Mouse (Mus musculus) embryonic facial prominence, embryonic 10.5 days (tissue): ENCODE measurements around the gene Ltbr. TPM values are rescaled to one million over a fixed set of nuclear protein-coding genes. Genes with fewer than 3 reads are reported as not detected.

ENCODE experiments used
- DNase-seq: peaks from one replicate; pipeline ENCODE4 v3.0.0-alpha.2; 2017; ENCODE audit warnings: low spot score
- H3K27ac ChIP-seq: fragments of 300-500 bp; sonication (generic); replicated peaks from 2 replicates; pipeline ENCODE4 v1.5.1; 2016; ENCODE audit warnings: mild to moderate bottlenecking
- H3K27me3 ChIP-seq: fragments of 300-500 bp; sonication (generic); replicated peaks from 2 replicates; pipeline ENCODE4 v1.6.1; 2016; ENCODE audit warnings: low read depth, mild to moderate bottlenecking; ENCODE audit not compliant: poor library complexity, severe bottlenecking
- H3K36me3 ChIP-seq: fragments of 300-500 bp; sonication (generic); replicated peaks from 2 replicates; pipeline ENCODE4 v1.6.1; 2016; ENCODE audit warnings: mild to moderate bottlenecking, moderate library complexity
- H3K4me1 ChIP-seq: fragments of 300-500 bp; sonication (generic); 2 replicates; pipeline ENCODE4 v1.6.1; 2016
- H3K4me3 ChIP-seq: fragments of 300-500 bp; sonication (generic); 2 replicates; pipeline ENCODE4 v1.5.1; 2016; ENCODE audit warnings: mild to moderate bottlenecking, moderate library complexity
- H3K9me3 ChIP-seq: fragments of 300-500 bp; sonication (generic); 2 replicates; pipeline ENCODE4 v1.6.1; 2016; ENCODE audit warnings: mild to moderate bottlenecking
- WGBS: fragments of 180-500 bp; shearing (Covaris S2); methylation state at CpG from one replicate; pipeline ENCODE4 v1.1.7; 2016; 5-methylcytosine and 5-hydroxymethylcytosine counted together
- polyA plus RNA-seq: library from polyadenylated mRNA; unstranded; fragments of >200 nt; fragmentation: Nextera tagmentation; extraction: Ambion mirVana; gene quantifications from 2 replicates; pipeline ENCODE4 v1.2.1, GENCODE M21; 2016

Ltbr gene
- polyA plus RNA-seq, 1 experiment from 2014 or later, result 28.8 TPM

DNA sequence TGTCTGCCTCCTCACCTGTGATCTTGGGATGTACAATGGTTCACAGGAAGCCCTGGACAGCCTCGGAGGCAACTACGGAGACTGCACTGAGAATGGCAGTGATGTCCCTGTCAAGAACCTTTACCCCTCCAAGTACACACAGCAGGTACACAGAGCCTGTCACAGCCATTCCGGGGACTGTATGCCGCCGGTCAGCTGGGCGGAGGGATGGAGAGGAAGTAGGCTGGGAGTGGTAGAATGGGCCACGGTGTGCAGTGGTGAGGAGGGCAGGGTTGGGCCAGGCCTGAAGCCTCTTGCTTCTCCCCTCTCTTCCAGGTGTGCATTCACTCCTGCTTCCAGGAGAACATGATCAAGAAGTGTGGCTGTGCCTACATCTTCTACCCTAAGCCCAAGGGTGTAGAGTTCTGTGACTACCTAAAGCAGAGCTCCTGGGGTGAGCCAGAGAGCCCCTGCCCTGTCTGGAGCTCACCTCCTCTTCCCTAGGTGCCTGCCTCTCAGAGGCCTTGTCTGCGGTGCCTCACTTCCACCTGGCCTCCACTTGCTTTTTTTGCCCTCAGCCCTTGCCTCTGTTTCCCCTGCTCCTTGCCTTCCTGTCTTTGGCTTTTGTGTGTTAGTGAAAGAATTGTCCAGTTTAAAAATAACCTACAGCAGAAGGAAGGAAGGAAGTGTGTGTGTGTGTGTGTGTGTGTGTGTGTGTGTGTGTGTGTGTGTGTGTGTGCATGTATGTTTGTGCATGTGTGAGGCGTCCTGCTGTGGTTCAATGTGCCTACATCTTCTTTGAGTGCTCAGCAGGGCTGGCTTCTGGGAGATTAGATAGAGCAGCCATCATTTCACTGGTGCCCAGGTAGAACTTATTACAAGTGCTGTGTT is 25.3 kb upstream of the Ltbr start:
- Histone ChIP-seq H3K9me3 (no peaks in the 10 kb centered on the region), H3K4me1 (peaks cover 48% of the 10 kb centered on the region), H3K27ac (peak overlapping the region; percentile 40; the same call in 1 of the 2 replicates), H3K27me3 (peaks cover 6% of the 10 kb centered on the region; the same call in 1 of the 2 replicates), H3K36me3 (no peaks in the 10 kb centered on the region), H3K4me3 (no peak overlapping the region)
- no peak for DNase-seq
- WGBS, result 76% methylated on average over 9 of the region's 9 CpGs

DNA sequence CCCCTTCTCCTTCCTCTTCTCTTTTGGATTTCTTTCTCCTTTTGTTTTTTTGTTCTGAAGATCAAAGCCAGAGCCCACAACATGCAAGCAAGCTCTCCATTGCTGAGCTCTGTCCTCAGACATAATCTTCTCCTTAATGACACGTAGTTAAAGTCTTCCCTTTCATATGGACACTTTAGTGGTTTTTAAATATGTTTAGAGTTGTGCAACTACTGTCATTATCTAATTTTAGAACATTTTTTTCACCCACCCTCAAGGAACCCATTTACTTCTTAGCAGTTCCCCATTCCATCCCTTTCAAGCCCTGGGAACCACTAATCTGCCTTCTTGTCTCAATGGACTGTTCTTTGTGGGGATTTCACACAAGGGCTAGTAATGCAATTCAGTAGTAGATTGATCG is 20.7 kb upstream of the Ltbr start:
- no peak overlapping the region for H3K4me3 ChIP-seq
- no peak for DNase-seq
- H3K4me1 ChIP-seq, result peaks cover 22% of the 10 kb centered on the region
- WGBS, result 64% methylated on average over 2 of the region's 2 CpGs
- no peak overlapping the region for H3K27ac ChIP-seq
- no peaks in the 10 kb centered on the region for H3K36me3 ChIP-seq
- H3K27me3 ChIP-seq, result peaks cover 8% of the 10 kb centered on the region
- H3K9me3 ChIP-seq, result no peaks in the 10 kb centered on the region

DNA sequence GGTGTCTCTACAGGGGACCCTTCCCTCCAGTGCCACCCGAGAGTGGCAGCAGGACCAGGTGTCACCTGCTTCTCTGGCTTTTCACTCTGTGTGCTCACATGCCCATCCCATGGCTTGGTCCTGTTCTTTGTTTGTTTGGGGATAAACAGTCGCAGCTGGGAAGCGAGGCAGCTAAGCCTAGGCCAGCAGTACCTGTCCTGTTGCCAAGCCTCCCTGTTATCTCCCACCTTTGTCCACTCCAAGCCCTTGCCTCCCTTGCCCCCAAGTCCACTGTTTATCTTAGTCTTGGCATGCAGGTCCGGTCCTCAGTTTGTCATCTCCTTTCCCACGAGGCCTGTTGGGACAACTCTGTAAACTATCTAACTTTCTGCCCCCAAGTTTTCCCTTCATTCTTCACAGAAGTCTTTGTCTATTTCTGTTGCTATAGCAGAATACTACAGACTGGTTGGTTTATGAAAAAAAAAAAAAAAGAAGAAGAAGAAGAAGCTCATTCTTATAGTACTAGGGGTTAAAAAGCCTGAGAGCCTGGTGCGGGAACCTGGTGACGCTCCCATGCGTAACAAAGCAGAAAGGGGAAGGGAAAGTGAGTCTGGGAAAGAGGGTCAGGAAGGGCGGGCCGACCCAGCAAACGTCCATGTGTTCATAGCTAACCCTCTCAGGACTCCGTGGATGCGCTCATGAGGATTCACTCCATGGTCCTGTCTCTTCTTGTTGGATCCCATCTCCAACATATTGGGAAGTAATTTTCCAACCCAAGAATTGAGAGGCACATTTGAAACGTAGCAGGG is 19.6 kb upstream of the Ltbr start:
- 74% methylated on average over 14 of the region's 14 CpGs for whole genome bisulfite sequencing
- H3K4me3 ChIP-seq, result no peak overlapping the region
- no peaks in the 10 kb centered on the region for H3K36me3 ChIP-seq
- no peak for DNase-seq
- H3K4me1 ChIP-seq, result peaks cover 17% of the 10 kb centered on the region
- no peaks in the 10 kb centered on the region for H3K9me3 ChIP-seq
- no peak overlapping the region; the same call in 1 of the 2 replicates for H3K27ac ChIP-seq
- peaks cover 8% of the 10 kb centered on the region for H3K27me3 ChIP-seq

DNA sequence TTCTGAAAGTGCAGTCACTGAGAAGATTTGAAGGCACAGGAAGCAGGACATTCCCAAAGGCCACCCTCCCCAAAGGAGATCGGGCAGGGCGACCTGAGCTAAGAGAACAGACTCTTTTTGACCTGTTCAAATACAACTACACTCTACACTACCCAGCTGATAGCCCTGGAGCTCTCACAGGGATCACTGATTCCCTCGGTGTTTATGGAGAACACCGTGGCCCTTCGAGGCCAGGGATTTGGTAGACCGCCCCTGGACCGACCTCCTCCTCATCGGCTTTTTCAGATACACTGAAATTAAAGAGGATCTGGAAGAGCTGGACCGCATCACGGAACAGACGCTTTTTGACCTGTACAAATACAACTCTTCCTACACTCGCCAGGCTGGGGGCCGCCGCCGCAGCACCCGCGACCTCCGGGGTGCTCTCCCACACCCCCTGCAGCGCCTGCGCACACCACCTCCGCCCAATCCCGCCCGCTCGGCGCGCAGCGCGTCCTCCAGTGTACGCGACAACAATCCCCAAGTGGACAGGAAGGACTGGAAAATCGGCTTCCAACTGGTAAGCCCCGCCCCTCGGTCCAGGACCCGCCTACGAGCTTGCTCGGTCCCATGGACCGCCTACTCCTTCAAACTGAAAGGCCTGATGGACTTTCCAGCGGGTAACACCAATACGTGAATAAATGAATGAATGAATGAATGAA is 17.1 kb upstream of the Ltbr start:
- WGBS, result under 1% methylated on average over 39 of the region's 39 CpGs
- H3K4me1 ChIP-seq, result peaks cover 17% of the 10 kb centered on the region

DNA sequence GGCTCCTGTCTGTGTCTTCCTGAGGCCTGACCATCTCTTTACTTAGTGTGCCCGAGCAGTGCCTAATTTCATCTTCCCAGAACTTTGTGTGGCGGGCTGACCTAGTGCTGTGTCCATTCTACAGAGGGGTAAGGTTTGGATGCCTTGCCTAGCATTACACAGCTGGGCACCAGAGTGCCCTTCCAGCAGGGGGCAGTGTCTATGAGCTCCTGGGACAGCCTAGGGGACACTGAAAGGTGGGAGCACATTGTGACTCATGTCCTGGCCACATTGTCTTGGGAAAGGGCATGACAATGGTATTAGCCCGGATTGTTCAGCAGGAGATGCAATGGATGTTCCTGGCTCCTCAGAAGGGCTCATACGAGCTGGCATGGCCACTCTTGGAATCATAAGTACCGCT is 14.6 kb upstream of the Ltbr start:
- Histone ChIP-seq H3K9me3 (no peaks in the 10 kb centered on the region), H3K27me3 (peaks cover 16% of the 10 kb centered on the region), H3K4me3 (no peak overlapping the region), H3K27ac (no peak overlapping the region), H3K36me3 (no peaks in the 10 kb centered on the region), H3K4me1 (peaks cover 11% of the 10 kb centered on the region)
- WGBS, result 78% methylated on average over 5 of the region's 5 CpGs
- DNase-seq, result no peak

More for the DNA sequence above, 17.1 kb upstream of the Ltbr start:
- DNase-seq, result peak; percentile 89
- H3K4me3 ChIP-seq, result peak overlapping the region; percentile 70
- peaks cover 8% of the 10 kb centered on the region for H3K27me3 ChIP-seq
- H3K9me3 ChIP-seq, result no peaks in the 10 kb centered on the region
- H3K27ac ChIP-seq, result peak overlapping the region; percentile 86
- H3K36me3 ChIP-seq, result no peaks in the 10 kb centered on the region

DNA sequence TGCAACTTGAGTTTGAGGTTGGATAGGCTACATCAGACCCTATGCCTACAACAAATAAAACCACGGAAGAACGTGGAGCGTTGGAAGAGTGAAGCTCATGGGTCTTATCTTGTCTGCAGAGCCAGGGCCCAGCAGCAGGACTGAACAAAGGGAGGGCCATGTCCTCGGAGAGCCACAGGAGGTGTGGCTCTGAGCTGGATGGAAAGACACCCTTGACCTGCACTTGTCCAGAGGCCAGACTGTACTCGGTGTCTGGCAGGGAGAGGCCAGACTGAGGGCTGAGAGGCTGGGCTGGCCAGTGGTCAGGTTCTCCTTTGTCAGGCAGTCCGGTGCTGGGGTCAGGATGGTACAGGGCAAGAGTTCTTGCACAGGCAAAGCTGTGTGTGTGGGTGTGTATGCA is 11.7 kb upstream of the Ltbr start:
- H3K27me3 ChIP-seq, result peaks cover 45% of the 10 kb centered on the region
- peaks cover 23% of the 10 kb centered on the region for H3K4me1 ChIP-seq
- DNase-seq, result no peak
- no peak overlapping the region for H3K4me3 ChIP-seq
- H3K36me3 ChIP-seq, result no peaks in the 10 kb centered on the region
- H3K9me3 ChIP-seq, result no peaks in the 10 kb centered on the region
- 78% methylated on average over 6 of the region's 6 CpGs for WGBS
- no peak overlapping the region for H3K27ac ChIP-seq

DNA sequence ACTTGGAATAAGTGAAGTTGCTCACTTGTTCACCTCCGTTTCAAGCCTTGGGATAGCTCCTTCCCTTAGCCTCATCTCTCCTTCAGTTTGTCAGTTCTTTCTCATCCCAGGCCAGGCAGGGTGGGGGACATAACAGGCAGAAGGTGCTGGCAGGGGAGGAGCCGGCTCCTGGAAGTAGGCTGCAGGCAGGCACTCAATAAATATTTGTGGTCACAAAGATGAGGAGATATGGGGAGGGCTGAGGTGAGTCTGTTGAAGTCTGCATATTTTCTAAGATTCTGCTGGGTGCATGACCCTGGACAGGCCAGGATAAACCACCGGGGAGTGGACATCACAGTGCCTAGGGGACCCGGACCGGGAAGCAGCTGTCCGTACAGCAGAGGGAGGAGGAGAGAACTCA is 9.9 kb upstream of the Ltbr start:
- Histone ChIP-seq H3K4me3 (no peak overlapping the region), H3K27ac (no peak overlapping the region), H3K27me3 (peaks cover 56% of the 10 kb centered on the region), H3K36me3 (no peaks in the 10 kb centered on the region), H3K4me1 (peaks cover 18% of the 10 kb centered on the region), H3K9me3 (no peaks in the 10 kb centered on the region)
- no peak for DNase-seq
- WGBS, result 66% methylated on average over 6 of the region's 6 CpGs

DNA sequence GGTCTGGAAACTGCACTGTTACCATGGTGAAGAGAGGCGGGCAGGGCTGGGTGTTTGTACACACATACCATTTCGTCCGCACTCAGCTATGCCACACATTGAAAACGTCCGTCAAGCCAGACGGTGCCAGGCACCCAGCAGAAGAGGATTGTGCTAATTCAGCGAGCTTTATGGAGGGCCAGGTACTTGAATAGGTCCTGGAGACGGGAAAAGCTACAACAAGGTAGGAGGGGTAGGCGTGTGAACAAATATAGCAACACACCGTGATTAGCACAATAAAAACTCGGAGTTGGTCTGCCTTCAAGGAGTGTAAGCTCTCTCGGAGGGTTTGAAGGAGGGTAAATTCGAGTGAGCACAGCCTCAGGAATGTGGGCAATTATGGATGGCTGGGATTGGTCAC is 9.1 kb upstream of the Ltbr start:
- peaks cover 59% of the 10 kb centered on the region for H3K27me3 ChIP-seq
- no peaks in the 10 kb centered on the region for H3K36me3 ChIP-seq
- H3K9me3 ChIP-seq, result no peaks in the 10 kb centered on the region
- H3K27ac ChIP-seq, result no peak overlapping the region
- WGBS, result 67% methylated on average over 13 of the region's 13 CpGs
- H3K4me3 ChIP-seq, result no peak overlapping the region
- no peak for DNase-seq
- H3K4me1 ChIP-seq, result peaks cover 18% of the 10 kb centered on the region

DNA sequence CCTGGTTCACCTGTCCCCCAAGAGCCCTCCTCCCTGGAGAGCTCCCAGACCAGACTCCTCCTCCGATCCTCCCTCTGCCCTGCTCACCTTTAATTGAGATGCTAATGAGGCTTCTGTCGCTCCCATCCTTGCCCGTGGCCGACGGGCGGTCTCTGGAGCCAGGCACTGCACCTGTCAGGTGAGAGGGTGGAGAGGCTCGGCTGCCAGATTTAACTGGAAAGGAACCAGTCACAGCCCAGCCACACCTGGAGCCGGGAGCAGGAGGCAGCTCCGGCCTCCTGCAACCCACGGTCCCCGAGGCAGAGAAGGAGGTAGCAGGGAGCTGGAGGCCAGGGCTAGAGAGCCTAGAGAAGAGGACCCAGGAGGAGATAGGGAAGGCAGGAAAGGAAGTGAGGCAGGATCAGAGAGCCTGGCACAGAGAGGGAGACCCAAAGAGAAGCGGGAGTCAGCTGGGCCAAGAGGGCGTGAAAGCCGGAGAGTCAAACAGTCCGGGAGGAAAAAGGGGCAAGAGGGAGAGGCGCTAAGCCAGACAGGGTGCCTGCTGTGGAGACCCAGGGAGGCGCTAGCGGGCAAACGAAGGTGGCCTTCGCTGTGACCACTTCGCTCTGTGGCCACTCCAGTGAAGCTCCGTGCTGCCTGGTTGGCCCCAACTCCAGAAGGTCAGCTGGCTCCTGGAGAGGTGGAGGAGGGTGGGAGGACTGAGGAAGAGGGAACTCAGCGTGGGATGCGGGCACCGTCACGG is 7.6 kb upstream of the Ltbr start:
- H3K4me1 ChIP-seq, result peaks cover 18% of the 10 kb centered on the region
- peak overlapping the region; percentile 17 for H3K4me3 ChIP-seq
- 6% methylated on average over 26 of the region's 26 CpGs for WGBS
- no peaks in the 10 kb centered on the region for H3K9me3 ChIP-seq
- peaks cover 64% of the 10 kb centered on the region for H3K27me3 ChIP-seq
- no peak overlapping the region for H3K27ac ChIP-seq
- peak; percentile 29 for DNase-seq
- no peaks in the 10 kb centered on the region for H3K36me3 ChIP-seq

DNA sequence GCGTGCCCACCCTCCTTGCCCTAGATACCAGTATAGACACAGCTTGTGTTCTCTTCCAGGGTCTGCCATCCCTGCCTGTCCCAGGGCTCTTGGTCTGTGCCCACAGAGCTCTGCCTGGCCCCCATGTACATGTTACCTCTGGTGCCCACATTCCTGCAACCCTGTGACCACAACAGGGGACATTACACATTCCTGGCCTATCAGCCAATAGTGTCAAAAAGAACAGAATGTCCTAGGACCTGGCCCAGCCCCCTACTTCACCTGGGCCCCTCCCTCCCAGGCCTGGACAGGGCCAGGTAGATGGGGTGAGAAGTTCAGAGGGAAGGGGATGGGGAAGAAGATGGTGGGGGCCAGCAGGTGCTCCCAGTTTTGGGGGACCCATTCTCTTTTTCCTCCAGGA is 6.6 kb upstream of the Ltbr start, which contains the start of gene Scnn1a:
TSS of gene Scnn1a (plus strand) at position 337 of the 400 bp plus-strand sequence.
- Histone ChIP-seq H3K27ac (no peak within 1 kb of the TSS), H3K4me3 (peak within 1 kb of the TSS; percentile 17; the same call in 1 of the 2 replicates), H3K36me3 (no peaks in the 10 kb centered on the region), H3K9me3 (no peaks in the 10 kb centered on the region), H3K4me1 (peaks cover 18% of the 10 kb centered on the region), H3K27me3 (peaks cover 70% of the 10 kb centered on the region)
- WGBS, result 73% methylated on average over 1 of the region's 1 CpGs
- DNase-seq, result no peak

DNA sequence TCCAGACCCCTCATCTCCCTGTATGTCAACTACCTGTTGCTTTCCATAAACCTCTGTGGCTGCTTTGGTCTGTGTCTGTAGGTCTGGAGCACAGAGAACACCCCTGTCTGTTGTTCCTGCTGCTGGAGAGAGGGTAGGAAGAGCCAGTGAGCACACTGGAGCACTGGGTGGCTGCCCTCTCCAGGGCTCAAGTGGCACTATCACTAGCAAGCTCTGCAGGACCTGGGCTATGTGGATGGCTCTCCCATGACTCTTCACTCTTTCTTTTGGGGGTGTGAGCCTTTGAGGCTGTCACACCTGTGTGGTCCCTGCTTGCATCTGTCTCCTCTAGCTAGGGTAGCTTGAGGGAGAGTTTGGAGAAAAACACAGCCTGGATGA is 6.2 kb upstream of the Ltbr start:
- no peak for DNase-seq
- H3K4me3 ChIP-seq, result no peak overlapping the region
- no peak overlapping the region for H3K27ac ChIP-seq
- no peaks in the 10 kb centered on the region for H3K9me3 ChIP-seq
- H3K27me3 ChIP-seq, result peaks cover 71% of the 10 kb centered on the region
- H3K4me1 ChIP-seq, result peaks cover 20% of the 10 kb centered on the region
- no peaks in the 10 kb centered on the region for H3K36me3 ChIP-seq
